Mouse (Mus musculus): ENCODE measurements around the gene Gapvd1.
A peak's percentile ranks its signal among the peaks of the same experiment; 100 is the strongest.

The Gapvd1 gene

GRCm38 (mm10) chr2:34635249-34636165, 119.5 kb downstream of the Gapvd1 start:
- DNase-seq (ENCODE audit: low read depth, low spot score) = no peak

GRCm38 (mm10) chr2:34632051-34632450, 123.0 kb downstream of the Gapvd1 start:
- no peak for DNase-seq (ENCODE audit: low read depth, low spot score)

GRCm38 (mm10) chr2:34630445-34630844, 124.6 kb downstream of the Gapvd1 start:
- DNase-seq (ENCODE audit: low read depth, low spot score) = no peak

- no peak for DNase-seq (ENCODE audit: low read depth, low spot score)
These were observed 125.3 kb downstream of the Gapvd1 start for GRCm38 (mm10) chr2:34629758-34630157.

GRCm38 (mm10) chr2:34628903-34629540, 126.0 kb downstream of the Gapvd1 start:
- no peak for DNase-seq (ENCODE audit: low read depth, low spot score)

- DNase-seq (ENCODE audit: low read depth, low spot score) = peak; percentile 49
These were observed 127.5 kb downstream of the Gapvd1 start for GRCm38 (mm10) chr2:34627328-34628226.
